Mouse (Mus musculus) liver, embryonic 14.5 days (tissue): ENCODE measurements around the gene Ttc39d.

Experiments used
- CTCF ChIP-seq: IDR thresholded peaks from 2 replicates; pipeline ENCODE4 v1.5.1; 2016; ENCODE audit warnings: antibody characterized with exemption, low read depth, control low read depth
- EP300 ChIP-seq: IDR thresholded peaks from 2 replicates; pipeline ENCODE4 v1.6.1; 2016; ENCODE audit warnings: antibody characterized with exemption, low read depth

DNA sequence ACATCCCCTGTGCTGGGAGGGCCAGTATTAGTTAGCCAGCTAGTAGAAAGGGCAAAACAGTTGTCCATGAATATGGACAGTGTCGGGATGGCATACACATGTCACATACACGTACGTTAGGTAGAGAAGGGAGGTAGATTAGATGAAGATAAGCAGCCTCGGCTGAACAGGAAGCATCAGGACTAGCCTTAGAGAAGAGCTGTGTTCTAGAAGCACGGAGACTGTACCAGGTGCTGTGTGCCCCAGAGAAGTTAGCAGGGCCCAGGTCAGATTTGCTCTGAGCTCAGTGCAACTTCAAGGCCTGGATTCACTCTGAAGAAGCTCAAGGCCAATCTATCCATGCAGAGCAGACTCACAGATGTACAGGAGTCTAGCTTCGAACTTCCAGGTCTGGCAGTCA is 49.8 kb upstream of the Ttc39d start:
- TF ChIP-seq CTCF (no peak), EP300 (no peak)
